Mouse (Mus musculus): ENCODE measurements around the gene Spns2.

Spns2 gene

DNA sequence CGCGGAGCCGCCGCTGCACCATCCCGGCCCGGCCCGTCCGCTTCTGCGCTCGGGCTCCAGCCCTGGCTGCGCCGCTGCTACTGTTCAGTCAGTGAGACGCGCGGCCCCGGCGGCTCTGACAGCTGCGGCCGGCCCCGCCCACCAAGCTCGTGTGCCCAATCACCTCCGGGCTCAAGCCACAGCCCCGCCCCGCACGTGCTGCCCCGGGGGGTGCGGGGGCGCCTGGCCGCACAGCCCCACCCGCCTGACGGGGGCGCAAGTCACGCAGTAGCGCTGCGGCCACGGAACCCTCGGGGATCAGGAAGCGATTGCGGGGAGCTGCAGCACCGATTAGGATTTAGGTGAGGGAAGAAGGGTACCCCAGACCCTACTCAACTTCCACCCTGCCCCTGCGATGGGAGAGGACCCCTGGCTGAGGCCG is at the start of gene Spns2:
Gene Spns2 (minus strand): TSS at position 24 of the 421 bp plus-strand sequence.
- DNase-seq (ENCODE audit: low read depth, low spot score), result peak; percentile 92

DNA sequence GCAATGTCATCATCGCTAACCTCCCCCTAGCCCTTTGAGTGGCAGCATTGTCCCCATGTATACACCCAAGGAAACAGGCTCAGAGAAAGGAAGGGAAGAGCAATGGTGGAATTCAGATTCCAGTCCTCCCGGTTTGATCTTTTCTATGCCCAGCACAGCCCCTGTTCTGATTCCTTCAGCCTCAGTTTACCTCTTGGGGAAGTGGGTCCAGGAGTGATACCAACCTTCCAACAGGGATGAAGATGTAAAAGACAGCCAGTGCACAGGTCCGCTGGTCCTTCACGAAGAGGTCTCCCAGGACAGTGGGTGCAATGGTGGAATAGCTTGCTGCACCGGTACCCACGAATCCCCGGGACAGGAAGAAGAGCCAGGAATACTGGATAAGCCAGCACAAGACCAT is 49.1 kb upstream of the Spns2 start:
- DNase-seq (ENCODE audit: low read depth, low spot score), result no peak

DNA sequence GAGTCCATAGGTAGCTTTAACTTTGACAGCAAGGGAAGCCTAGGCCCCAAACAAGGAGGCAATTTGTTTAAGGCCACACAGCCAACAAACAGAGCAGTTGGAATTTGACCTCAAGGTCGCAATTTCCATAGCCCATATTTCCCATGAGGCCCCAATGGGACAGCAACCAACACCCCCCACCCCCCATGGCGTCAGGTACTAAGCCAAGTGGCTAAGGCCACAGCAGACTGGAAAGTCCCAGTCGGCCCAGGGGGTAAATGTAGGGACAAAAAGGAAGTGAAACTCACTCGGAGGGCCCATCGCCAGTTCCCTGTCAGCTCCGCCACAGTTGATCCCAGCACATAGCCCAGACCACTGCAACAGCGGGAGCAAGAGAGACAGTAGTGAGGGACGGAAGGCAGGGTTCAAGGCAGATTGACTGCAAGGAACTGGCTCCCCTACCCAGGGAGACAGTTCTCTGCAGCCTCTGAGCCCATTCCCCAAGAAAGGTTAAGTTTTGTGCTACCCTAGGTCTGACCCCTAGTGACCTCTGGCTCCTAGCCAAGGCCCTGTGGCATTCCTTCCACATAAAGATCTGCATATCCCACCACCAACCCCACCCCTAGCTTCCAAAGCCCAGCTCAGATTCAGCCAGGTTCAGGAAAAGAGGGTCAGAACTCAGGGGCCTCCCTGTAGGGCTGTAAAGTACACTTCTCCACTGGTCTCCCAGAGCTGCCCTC is 48.5 kb upstream of the Spns2 start:
- DNase-seq (ENCODE audit: low read depth, low spot score), result peak; percentile 88

DNA sequence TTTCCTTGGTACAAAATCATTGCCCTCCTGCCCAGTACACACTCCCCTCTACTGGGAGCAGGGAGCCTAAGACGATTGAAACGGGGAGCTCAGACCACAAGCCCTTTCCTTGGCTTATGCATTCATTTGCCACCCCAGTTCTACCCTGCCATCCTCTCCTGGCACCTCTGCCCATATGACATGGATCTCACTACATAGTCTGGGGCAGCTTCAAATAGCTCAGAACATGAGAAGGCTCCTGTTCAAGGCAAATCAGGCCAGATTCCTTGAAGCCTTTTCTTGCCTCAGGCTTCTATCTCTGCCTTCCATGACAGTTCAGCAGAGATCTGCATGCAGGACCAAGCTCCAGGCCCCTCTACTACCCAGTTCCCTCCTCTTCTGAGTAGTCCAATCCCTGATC is 47.8 kb upstream of the Spns2 start:
- no peak for DNase-seq (ENCODE audit: low read depth, low spot score)

DNA sequence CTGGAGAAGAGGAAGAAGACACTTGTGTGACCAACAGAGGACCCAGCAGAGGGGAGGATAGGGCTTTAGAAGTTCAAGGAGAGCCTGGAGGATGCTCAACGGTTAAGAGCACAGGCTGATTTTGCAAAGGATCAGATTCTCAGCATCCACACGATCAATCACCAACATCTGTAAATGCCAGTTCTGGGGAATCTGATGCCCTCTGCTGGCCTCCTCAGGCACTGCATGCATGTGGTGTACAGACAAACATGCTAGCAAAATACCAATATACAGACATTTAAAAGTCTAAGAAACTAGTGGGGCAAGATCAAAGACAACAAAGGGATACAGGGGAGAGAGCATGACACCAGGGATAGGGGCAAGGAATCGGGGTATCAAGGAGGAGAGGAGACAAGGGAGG is 45.8 kb upstream of the Spns2 start:
- DNase-seq (ENCODE audit: low read depth, low spot score), result peak; percentile 78

DNA sequence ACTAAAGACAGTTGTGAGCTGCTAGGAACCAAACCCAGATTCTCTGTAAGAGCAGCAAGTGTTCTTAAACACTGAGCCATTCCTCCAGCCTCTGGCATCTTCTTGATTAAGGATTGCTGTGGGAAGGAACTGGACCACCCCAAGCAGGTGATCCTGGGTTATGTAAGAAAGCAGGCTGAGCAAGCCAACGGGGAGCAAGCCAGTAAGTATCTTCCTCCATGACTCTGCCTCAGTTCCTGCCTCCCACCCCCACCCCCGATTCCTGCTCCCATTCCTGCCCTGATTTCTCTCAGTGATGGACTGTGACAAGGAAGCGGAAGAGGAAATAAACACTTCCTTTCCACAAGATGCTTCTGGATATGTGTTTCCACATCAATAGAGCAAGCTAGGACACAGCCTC is 43.2 kb upstream of the Spns2 start:
- no peak for DNase-seq (ENCODE audit: low read depth, low spot score)

DNA sequence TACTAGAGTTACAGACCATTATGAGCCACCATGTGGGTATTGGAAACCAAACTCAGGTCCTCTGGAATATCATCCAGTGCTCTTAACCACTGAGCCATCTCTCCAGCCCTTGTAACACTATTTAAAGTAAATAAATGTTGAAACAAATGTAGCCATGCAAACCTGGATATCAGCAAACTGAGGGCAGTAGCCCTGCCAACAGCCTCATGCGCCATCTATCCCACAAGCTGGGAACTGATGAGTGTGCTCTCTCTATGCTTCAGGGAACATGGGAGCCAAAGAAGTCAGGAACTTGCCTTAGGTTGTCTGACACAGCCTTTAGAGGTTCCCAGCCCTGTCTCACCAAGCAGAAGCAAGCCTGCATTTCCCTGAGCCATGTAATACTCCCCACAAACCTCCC is 41.9 kb upstream of the Spns2 start:
- DNase-seq (ENCODE audit: low read depth, low spot score), result no peak

DNA sequence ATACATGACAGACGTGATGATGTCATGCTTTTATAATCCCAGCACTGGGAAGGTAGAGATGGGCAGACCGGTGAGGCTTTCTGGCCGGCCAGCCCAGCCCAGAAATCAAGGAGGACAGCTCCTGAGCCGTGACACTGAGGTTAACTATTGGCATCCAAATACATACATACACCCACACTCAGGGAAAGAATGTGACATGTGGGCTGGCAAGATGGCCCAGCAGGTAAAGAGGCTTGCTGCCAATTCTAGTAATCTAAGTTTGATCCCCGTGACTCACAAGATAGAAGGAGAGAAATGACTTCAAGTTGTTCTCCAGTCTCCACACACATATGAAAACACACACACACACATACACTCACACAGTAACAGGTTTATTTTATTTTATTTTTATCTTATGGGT is 41.4 kb upstream of the Spns2 start:
- no peak for DNase-seq (ENCODE audit: low read depth, low spot score)

DNA sequence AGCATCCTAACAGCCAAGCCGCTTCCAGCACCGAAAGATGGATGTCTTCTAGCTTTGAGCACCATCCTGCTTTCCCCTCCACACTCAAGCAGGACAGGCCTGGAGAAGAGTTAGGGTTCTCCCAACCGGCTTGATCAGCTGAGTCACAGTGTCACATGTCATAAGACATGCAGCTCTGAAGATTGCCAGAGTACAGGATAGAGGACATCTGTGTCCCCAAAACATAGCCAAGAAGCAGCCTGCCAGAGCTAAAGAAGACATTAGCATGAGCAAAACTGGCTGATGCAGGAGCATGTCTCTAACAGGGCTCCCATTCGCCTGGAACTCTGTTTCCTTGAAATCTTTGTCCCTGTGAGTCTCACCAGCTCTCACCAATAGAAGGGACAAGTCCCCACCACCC is 36.5 kb upstream of the Spns2 start:
- DNase-seq (ENCODE audit: low read depth, low spot score), result no peak

DNA sequence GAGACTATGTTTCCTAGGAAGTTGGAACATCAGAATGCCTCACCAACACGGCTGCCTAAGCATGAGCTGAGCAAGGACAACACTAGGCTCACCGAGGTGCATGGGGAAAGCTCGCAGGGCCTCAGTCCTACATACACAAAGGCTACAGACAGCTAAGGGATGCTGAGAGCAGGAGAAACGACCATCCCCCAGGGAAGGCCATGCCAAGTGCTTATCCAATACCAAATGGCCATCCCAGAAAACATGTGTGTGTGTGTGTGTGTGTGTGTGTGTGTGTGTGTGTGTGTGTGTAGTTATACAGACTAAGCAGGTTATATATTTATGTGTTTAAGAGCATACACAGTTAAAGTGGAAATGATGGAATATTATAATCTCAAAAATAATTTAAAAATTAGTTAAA is 34.0 kb upstream of the Spns2 start:
- no peak for DNase-seq (ENCODE audit: low read depth, low spot score)

DNA sequence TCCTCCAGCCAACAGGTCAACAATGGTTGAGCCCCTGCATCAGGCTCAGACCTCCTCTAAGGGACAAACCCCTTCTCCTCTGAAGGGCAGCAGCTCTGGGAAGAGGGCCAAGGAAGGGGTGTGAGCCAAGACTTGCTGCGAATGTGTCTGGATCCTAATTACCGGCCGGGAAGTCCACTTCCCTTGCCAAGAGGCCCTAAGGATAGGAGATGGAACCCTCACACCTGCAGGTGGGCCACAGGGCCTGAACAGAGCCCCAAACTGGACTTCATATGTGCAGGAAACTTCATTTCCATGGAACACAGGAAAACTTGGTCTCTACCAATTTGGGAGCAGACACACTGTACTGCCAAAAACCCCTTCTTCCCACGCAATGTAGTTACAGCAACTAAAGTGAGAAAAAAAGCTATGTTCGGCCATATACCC is 32.9 kb upstream of the Spns2 start:
- no peak for DNase-seq (ENCODE audit: low read depth, low spot score)

DNA sequence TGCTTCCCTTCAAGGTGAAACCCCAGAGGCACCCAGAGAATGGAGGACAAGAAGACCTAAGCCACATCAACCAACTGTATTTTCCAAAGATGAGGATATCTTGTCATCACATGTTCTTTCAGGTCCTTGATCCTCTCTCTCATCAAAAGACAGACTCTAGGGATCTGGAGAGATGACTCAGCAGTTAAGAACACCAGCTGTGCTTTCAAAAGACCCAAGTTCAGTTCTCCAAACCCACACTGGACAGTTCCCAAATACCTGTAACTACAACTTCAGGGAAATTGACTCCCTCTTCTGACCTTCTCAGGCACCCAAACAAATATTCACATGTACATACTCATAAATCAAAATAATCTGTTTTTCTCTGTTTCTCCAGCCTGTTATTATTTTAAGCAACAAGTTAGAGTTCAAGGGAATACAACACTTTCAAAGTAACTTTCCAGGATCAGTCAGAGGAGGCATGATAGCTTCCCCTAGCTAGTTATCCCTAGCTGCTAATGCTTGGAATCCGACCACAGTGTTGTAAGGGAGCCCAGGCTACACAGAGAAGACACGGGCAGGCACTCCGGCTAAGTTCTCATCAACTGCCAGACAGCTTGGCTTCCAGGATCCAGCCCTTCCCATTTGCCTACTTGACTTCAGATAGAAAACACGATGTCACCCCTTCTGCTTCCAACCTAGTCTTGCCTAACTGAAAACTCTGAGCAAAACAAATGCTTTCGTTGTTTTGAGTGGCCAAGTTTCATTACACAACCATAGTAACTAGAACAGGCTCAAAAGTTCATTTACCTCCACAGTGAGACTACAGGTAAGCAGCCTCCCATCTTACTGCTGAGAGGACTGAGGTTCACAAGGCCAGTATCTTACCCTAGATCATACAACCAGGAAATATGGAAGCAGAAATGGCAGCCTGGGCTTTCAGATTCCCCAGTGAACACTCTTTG is 32.2 kb upstream of the Spns2 start:
- no peak for DNase-seq (ENCODE audit: low read depth, low spot score)

DNA sequence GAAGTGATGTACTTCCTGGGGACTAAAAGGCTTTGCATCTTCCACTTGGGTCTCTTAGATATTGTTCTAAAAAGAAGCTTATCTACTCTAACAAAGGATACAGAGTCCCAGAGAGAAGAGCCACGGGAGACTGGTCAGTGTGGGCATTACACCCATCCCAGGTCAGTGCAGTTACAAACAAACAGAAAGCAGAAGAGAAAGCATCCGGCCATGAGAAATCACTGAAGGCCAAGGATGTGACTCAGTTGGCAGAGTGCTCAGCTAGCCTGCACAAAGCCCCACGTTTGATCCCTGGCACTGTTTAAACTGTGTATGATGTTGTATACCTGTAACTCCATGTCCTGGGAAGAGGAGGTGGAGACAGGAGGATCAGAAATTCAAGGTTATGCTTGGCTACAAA is 30.2 kb upstream of the Spns2 start:
- no peak for DNase-seq (ENCODE audit: low read depth, low spot score)

DNA sequence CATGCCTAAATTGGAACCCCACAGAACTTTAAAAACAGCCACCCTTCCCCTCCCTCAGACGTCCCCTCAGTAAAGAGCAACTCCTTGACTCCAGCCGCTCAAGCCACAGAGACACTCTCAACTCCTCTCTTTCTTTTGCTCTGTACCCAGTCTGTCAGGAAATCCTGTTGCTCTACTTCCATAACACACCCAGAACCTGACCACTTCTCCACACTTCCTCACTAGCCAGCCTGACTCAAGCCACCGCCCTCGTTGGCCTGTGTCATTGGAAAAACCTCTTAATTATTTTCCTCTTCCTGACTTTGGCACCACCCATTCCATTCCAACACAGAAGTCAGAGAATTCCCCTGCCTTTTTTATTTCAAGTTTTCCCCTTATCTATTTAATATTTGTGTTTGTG is 29.5 kb upstream of the Spns2 start:
- DNase-seq (ENCODE audit: low read depth, low spot score), result no peak

DNA sequence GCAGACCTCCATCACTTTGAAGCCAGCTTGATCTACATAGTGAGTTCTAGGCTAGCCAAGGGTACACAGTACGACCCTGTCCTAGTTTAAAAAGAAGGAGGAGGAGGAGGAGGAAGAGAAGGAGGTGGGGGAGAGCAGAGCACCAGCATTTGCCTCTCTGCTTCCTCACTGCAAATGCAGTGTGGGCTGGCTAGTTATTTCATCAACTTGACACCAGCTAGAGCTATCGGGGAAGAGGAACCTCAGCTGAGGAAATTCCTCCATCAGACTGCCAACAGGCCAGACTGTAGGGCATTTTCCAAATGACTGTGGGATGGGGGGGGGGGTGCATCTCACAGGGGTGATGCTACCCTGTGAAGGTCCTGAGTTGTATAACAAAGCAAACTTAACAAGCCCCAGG is 28.7 kb upstream of the Spns2 start:
- DNase-seq (ENCODE audit: low read depth, low spot score), result no peak

DNA sequence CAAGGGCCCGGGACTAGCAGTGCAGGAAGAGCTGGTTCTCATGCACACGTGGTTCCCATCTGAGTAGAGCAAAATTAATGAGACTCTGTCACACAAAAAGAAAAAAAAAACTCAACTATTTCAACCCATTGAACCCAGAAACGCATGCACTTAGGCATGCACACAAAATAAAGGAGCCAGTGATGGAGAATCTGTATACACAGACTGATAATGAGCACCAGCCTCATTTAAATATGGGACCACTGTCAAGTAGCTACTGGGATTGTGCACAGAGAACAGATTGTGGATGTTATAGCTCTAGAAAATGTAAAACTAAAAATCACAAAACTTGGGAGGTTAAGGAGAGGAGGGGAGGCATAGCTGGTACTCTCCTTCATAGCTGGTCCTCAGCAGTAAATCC is 25.3 kb upstream of the Spns2 start:
- DNase-seq (ENCODE audit: low read depth, low spot score), result no peak

DNA sequence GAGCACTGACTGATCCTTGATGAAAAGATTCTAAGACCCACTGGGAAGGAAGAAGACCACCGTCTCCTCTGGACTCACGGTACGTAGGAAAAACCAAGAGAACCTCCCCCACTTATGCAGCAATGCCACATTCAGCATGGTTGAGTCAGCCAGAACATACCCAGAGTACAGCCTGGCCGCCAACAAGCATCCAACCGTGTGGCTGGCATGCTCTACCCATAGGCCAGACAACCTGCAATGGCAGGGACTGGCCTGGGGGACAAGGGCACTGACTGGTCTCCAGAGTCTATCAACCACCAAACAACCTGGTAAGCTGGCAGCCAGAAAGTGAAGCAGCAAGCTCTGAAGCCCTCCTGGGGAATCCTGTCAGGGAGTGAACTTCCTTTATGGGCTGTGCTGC is 18.9 kb upstream of the Spns2 start:
- DNase-seq (ENCODE audit: low read depth, low spot score), result no peak

DNA sequence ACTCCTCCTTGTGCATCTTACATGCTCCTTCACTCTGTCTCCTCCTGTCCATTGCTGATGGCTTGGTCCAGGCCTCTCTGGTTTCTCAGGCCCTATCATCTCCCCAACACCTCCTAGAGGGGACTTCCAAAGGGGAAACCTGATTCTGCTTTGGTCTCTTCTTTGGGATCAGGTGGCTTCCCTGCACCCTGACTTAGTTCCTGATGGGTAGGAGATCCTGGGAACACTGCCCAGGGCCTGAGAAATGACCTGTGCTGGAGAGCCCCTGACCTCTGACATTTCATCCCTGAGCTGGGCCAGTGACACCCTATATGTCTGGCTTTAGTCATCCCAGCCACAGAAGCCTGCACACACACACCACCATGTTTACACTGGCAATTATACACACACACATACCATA is 17.9 kb upstream of the Spns2 start:
- DNase-seq (ENCODE audit: low read depth, low spot score), result no peak

DNA sequence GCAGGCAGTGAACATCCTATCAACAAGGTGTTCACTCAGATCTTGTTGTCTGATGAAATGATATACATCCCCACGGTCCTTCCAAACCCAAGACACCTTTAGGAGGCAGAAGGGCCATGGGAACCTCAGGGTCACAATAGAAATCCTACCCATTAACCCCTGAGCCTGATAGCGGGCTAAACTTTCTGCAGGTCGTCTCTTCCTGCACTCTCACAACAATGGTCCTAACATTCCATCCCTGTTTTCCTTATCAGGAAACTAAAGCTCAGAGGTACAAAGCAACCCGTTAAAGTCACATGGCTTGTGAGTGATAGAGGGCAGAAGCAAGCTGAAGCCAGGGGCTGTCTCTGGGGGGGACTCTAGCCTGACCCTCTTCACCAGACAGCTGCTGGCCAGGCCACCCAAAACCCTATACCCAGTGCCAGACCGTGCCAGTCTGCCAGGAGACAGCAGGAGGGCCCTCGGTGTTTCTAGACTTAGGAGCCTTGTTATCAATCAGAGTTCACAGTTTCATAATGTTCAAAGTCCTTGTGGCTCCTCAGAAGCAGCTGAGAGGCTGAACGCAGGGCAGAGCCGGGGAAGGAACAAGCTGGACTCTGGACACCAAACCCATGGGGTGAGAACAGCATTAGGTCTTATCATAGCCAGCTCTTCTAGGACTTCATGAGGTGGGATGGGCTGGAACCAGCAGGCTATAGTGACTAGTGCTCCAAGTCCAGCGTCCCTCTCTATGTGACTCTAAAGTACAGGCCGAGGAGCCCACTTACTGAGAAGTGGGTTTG is 14.5 kb upstream of the Spns2 start:
- no peak for DNase-seq (ENCODE audit: low read depth, low spot score)

DNA sequence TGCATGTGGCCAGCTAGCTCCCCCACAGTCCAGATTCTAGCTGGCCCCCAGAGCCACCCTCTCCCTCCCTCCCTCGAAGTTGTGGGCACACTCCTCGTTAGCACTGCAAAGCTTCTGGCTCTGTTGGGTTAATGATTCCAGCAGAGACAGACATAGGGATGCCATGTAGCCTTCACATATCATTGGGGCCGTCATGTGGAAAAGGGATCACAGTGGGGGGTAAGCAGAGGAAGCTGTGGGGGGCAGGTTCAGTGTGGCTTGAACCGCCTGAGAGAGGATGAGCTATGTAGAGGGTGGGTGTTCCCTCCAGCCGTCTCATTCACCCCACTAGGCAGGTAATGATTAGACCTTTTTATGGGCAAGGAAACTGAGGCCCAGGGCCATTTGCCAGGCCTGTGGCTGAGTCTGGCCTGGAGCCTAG is 13.8 kb upstream of the Spns2 start:
- DNase-seq (ENCODE audit: low read depth, low spot score), result no peak

DNA sequence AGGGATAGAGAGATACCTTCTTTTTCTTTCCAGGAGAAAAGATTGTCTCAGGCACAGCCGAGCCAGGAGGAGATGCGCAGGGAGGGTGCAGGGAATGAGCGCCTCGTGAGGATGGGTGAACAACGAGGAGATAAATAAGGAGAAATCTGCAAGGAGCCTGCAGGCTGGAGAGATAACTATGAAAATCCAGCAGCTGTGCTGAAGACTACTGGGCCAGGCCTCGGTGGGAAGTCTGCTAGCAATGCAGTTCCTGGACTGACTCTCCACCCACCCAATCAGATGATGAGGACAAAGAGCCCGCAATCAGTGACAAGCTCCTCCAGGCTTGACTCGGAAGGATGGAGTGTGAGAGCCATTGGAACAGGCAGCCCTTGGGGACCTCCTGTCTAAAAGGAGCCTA is 12.5 kb upstream of the Spns2 start:
- DNase-seq (ENCODE audit: low read depth, low spot score), result no peak

DNA sequence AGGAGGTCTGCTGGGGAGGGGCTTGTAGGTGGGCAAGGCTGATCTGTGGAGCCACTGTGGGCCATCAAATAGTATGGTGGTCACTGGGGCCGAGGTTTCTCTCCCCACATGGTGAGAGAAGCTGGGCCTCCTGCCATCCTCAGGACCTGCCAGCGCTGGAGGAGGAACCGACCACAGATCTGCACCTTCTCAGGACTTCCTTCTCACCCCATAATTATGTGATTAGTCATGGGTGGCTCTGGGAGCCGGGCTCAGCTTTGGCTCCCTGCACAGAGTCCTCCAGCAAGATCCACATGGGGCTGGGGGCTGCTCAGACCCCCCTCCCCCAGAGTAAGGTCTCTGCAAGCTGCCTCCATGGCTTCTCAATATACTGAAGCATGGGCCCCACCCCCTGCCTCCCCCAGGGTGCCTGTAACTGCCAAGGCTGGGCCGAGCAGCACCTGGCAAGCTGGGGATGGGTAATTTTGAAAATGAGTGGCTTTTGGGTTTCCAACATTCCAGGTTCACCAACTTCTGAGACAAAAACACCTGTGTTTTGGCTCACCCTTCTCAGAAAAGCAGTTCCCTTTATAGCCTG is 11.8 kb upstream of the Spns2 start:
- no peak for DNase-seq (ENCODE audit: low read depth, low spot score)

Data from ZHBTc4 (cell line).